In genomic region chr8:115243465-115244027, GRCm38 (mm10) we compare ENCODE assay signal across 23 mouse cellular contexts.
DNase-seq lines count a peak whose midpoint lies in the region; ATAC-seq and TF ChIP-seq lines count a peak whose summit lies in the region.
"Had no signal": no experiment of that assay in that cellular context is flagged by ENCODE, and none has a peak within 500 bp of the region (broad histone marks: within the 10 kb centered on the region; RNA-seq: fewer than 3 reads in every experiment).

No protein-coding gene starts in this region.

- peaks cover 17% of the 10 kb centered on the region; the same call in 1 of the 2 replicates for H3K27me3 ChIP-seq in hindbrain, embryonic 14.5 days (ENCODE audit: control insufficient read depth, insufficient read depth, low read length)
- peaks cover 47% of the 10 kb centered on the region for H3K27me3 ChIP-seq in hindbrain, embryonic 13.5 days
- no peaks in the 10 kb centered on the region for H3K27me3 ChIP-seq in midbrain, embryonic 11.5 days (ENCODE audit: control insufficient read depth, insufficient read depth, low read length)
- no peaks in the 10 kb centered on the region; the same call in 1 of the 2 replicates for H3K27me3 ChIP-seq in midbrain, embryonic 16.5 days (ENCODE audit: control insufficient read depth, insufficient read depth, low read depth, low read length)
- H3K27me3 ChIP-seq: embryonic facial prominence, embryonic 15.5 days; megakaryocyte, embryonic 14.5 days had no signal

- TF ChIP-seq CTCF in brain, embryonic 14.5 days (IDR thresholded peaks at IDR 0.05; ENCODE audit: borderline replicate concordance, extremely low read depth, insufficient read depth, insufficient read length): no peak

- 26% methylated on average over 9 of the region's 9 CpGs for WGBS in hindbrain, embryonic 14.5 days
- WGBS in hindbrain, embryonic 13.5 days: 24% methylated on average over 9 of the region's 9 CpGs
- WGBS in midbrain, embryonic 11.5 days: 25% methylated on average over 9 of the region's 9 CpGs
- 25% methylated on average over 9 of the region's 9 CpGs for WGBS in midbrain, embryonic 16.5 days

- H3K4me3 ChIP-seq in hindbrain, embryonic 14.5 days (replicated peaks; ENCODE audit: low read length): no peak overlapping the region
- H3K4me3 ChIP-seq in hindbrain, embryonic 13.5 days: no peak overlapping the region
- no peak overlapping the region for H3K4me3 ChIP-seq in midbrain, embryonic 11.5 days (ENCODE audit: low read depth, low read length)
- H3K4me3 ChIP-seq in midbrain, embryonic 16.5 days (ENCODE audit: low read depth, low read length): no peak overlapping the region
- H3K4me3 ChIP-seq: embryonic facial prominence, embryonic 15.5 days; heart, embryonic 12.5 days; megakaryocyte, embryonic 14.5 days had no signal

- no peak overlapping the region for H3K9ac ChIP-seq in hindbrain, embryonic 14.5 days
- no peak overlapping the region for H3K9ac ChIP-seq in hindbrain, embryonic 13.5 days
- no peak overlapping the region for H3K9ac ChIP-seq in midbrain, embryonic 11.5 days (ENCODE audit: low read length)
- H3K9ac ChIP-seq in midbrain, embryonic 16.5 days (ENCODE audit: low read depth, low read length): no peak overlapping the region
- H3K9ac ChIP-seq: embryonic facial prominence, embryonic 15.5 days; heart, embryonic 12.5 days had no signal

- no peak overlapping the region for H3K4me2 ChIP-seq in hindbrain, embryonic 14.5 days (replicated peaks)
- no peak overlapping the region for H3K4me2 ChIP-seq in hindbrain, embryonic 13.5 days
- no peak overlapping the region for H3K4me2 ChIP-seq in midbrain, embryonic 11.5 days
- H3K4me2 ChIP-seq in midbrain, embryonic 16.5 days (ENCODE audit: low read length): no peak overlapping the region
- H3K4me2 ChIP-seq: embryonic facial prominence, embryonic 15.5 days; heart, embryonic 12.5 days; liver, embryonic 11.5 days had no signal

- DNase-seq in hindbrain, embryonic 14.5 days (ENCODE audit: low spot score): peak; percentile 46
- DNase-seq in midbrain, embryonic 11.5 days (ENCODE audit: low spot score, missing footprints): no peak
- DNase-seq in brain, embryonic 14.5 days (ENCODE audit: low read depth): peak; percentile 86
- peak; percentile 29 for DNase-seq in mesoderm, embryonic 11.5 days (ENCODE audit: low read depth, low spot score)
- no peak for DNase-seq in frontal cortex, adult 2 months (ENCODE audit: extremely low spot score in 1 of 2, low spot score in 1 of 2)
- no peak for DNase-seq in adrenal gland, postnatal 4 days (ENCODE audit: low spot score in 2 of 2)
- DNase-seq: adrenal gland, adult 8-10 months; B cell, adult 2 months; cerebellum, adult 9-11 months; heart, postnatal 14 days; lung, adult 18-20 months; lung, postnatal 14 days; right cerebral cortex, postnatal 25 days; thymus, adult 18-20 months; thymus, postnatal 4 days had no signal

- 0 out of 2 replicates have a peak, but pooled peaks cover 6% of the 10 kb centered on the region for H3K4me1 ChIP-seq in hindbrain, embryonic 14.5 days (replicated peaks; ENCODE audit: control insufficient read depth, insufficient read depth, low read length)
- H3K4me1 ChIP-seq in hindbrain, embryonic 13.5 days (replicated peaks): peaks cover 13% of the 10 kb centered on the region
- no peaks in the 10 kb centered on the region for H3K4me1 ChIP-seq in midbrain, embryonic 11.5 days (ENCODE audit: control insufficient read depth, insufficient read depth, low read length)
- H3K4me1 ChIP-seq in midbrain, embryonic 16.5 days (ENCODE audit: control insufficient read depth, insufficient read depth, low read length): no peaks in the 10 kb centered on the region
- H3K4me1 ChIP-seq: megakaryocyte, embryonic 14.5 days had no signal

- no peaks in the 10 kb centered on the region for H3K9me3 ChIP-seq in hindbrain, embryonic 14.5 days (ENCODE audit: control insufficient read depth, low read length)
- no peaks in the 10 kb centered on the region for H3K9me3 ChIP-seq in hindbrain, embryonic 13.5 days
- H3K9me3 ChIP-seq in midbrain, embryonic 11.5 days (ENCODE audit: control insufficient read depth, low read length): no peaks in the 10 kb centered on the region
- H3K9me3 ChIP-seq in midbrain, embryonic 16.5 days (replicated peaks; ENCODE audit: control insufficient read depth, low read length, poor library complexity, severe bottlenecking): no peaks in the 10 kb centered on the region
- H3K9me3 ChIP-seq: embryonic facial prominence, embryonic 15.5 days; heart, embryonic 12.5 days had no signal

- H3K36me3 ChIP-seq in hindbrain, embryonic 14.5 days (replicated peaks; ENCODE audit: control insufficient read depth, insufficient read depth): no peaks in the 10 kb centered on the region
- no peaks in the 10 kb centered on the region for H3K36me3 ChIP-seq in hindbrain, embryonic 13.5 days
- H3K36me3 ChIP-seq in midbrain, embryonic 11.5 days (ENCODE audit: control insufficient read depth, insufficient read depth, low read length): no peaks in the 10 kb centered on the region
- no peaks in the 10 kb centered on the region for H3K36me3 ChIP-seq in midbrain, embryonic 16.5 days (ENCODE audit: control insufficient read depth, insufficient read depth, low read length)
- H3K36me3 ChIP-seq: embryonic facial prominence, embryonic 15.5 days; heart, embryonic 12.5 days had no signal

- H3K27ac ChIP-seq in hindbrain, embryonic 14.5 days: no peak overlapping the region
- H3K27ac ChIP-seq in hindbrain, embryonic 13.5 days: no peak overlapping the region
- no peak overlapping the region for H3K27ac ChIP-seq in midbrain, embryonic 11.5 days (ENCODE audit: low read depth, low read length)
- H3K27ac ChIP-seq in midbrain, embryonic 16.5 days (ENCODE audit: low read length): no peak overlapping the region
- H3K27ac ChIP-seq: embryonic facial prominence, embryonic 15.5 days had no signal

- no peak for ATAC-seq in hindbrain, embryonic 14.5 days (ENCODE audit: low FRiP score)
- ATAC-seq in hindbrain, embryonic 13.5 days (ENCODE audit: low FRiP score): no peak
- ATAC-seq in midbrain, embryonic 11.5 days (ENCODE audit: low FRiP score): 0 out of 2 replicates have a peak, but pooled peaks have one; percentile 16
- no peak for ATAC-seq in midbrain, embryonic 16.5 days
- ATAC-seq: hindbrain, embryonic 16.5 days; intestine, postnatal 0 days had no signal

- no peak for TF ChIP-seq POLR2A in brain, embryonic 14.5 days (IDR thresholded peaks at IDR 0.05; ENCODE audit: borderline replicate concordance, extremely low read depth, insufficient read depth, insufficient read length, poor library complexity, severe bottlenecking)

Comparison
In these comparisons a context has a peak if more than half of its experiments do, and no peak if none do; other contexts are left out.
1. DNase-seq: peak in hindbrain, embryonic 14.5 days (single experiment), brain, embryonic 14.5 days (single experiment) and mesoderm, embryonic 11.5 days (single experiment); none in midbrain, embryonic 11.5 days (single experiment), frontal cortex, adult 2 months (0 of 2) and adrenal gland, postnatal 4 days (0 of 2).